Mouse (Mus musculus) limb, embryonic 13.5 days (tissue): ENCODE data around the gene Cnnm2. TPM values are rescaled to one million over a fixed set of nuclear protein-coding genes. Genes with fewer than 3 reads are reported as not detected.

Experiments
- ATAC-seq: fragments of 200-750 bp; cut with Nextera tagmentation; 2 replicates; pipeline ENCODE4 v1.8.0; 2017; ENCODE audit warnings: low read depth, moderate number of reproducible peaks, moderate TSS enrichment; ENCODE audit not compliant: low FRiP score
- H3K27ac ChIP-seq: fragments of 300-500 bp; sonication (generic); 2 replicates; pipeline ENCODE4 v1.5.1; 2015; ENCODE audit warnings: inconsistent platforms, mild to moderate bottlenecking, moderate library complexity
- H3K27me3 ChIP-seq: fragments of 300-500 bp; sonication (generic); 2 replicates; pipeline ENCODE4 v1.6.1; 2015; ENCODE audit warnings: mild to moderate bottlenecking, inconsistent platforms
- H3K36me3 ChIP-seq: fragments of 300-500 bp; sonication (generic); 2 replicates; pipeline ENCODE4 v1.6.1; 2015; ENCODE audit warnings: inconsistent platforms, mild to moderate bottlenecking, moderate library complexity
- H3K4me1 ChIP-seq: fragments of 300-500 bp; sonication (generic); 2 replicates; pipeline ENCODE4 v1.6.1; 2015; ENCODE audit warnings: inconsistent platforms
- H3K4me2 ChIP-seq: fragments of 300-500 bp; sonication (generic); replicated peaks from 2 replicates; pipeline ENCODE4 v1.6.1; 2015; ENCODE audit warnings: inconsistent platforms, mild to moderate bottlenecking, moderate library complexity
- H3K4me3 ChIP-seq: fragments of 300-500 bp; sonication (generic); 2 replicates; pipeline ENCODE4 v1.5.1; 2015; ENCODE audit warnings: moderate library complexity, mild to moderate bottlenecking, inconsistent platforms
- H3K9ac ChIP-seq: fragments of 300-500 bp; sonication (generic); 2 replicates; pipeline ENCODE4 v1.6.1; 2015; ENCODE audit warnings: mild to moderate bottlenecking, inconsistent platforms
- H3K9me3 ChIP-seq: fragments of 300-500 bp; sonication (generic); 2 replicates; pipeline ENCODE4 v1.6.1; 2016; ENCODE audit warnings: inconsistent platforms
- WGBS: fragments of 180-500 bp; shearing (Covaris S2); methylation state at CpG from one replicate; pipeline ENCODE4 v1.1.7; 2015; 5-methylcytosine and 5-hydroxymethylcytosine counted together
- polyA plus RNA-seq: library from polyadenylated mRNA; unstranded; fragments of >200 nt; fragmentation: Nextera tagmentation; extraction: Ambion mirVana; gene quantifications from 2 replicates; pipeline ENCODE4 v1.2.1, GENCODE M21; 2015

Gene Cnnm2
- polyA plus RNA-seq, 1 experiment from 2014 or later: 4.1 TPM

- no peak for ATAC-seq
- 0% methylated on average over 36 of the region's 36 CpGs for WGBS
Measured at GRCm38 (mm10) chr19:46761971-46762290, 535 bp downstream of the Cnnm2 start.

DNA sequence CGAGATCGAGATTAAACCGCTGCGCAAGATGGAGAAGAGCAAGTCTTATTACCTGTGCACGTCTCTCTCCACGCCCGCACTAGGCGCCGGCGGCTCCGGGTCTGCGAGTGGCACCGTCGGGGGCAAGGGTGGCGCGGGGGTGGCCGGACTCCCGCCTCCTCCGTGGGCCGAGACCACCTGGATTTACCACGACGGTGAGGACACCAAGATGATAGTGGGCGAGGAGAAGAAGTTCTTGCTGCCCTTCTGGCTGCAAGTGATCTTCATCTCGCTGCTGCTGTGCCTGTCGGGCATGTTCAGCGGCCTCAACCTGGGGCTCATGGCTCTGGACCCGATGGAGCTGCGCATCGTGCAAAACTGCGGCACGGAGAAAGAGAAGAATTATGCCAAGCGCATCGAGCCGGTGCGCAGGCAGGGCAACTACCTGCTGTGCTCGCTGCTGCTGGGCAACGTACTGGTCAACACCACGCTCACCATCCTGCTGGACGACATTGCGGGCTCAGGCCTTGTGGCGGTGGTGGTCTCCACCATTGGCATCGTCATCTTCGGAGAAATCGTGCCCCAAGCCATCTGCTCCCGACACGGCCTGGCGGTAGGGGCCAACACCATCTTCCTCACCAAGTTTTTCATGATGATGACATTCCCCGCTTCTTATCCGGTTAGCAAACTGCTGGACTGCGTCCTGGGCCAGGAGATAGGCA is 1.0 kb downstream of the Cnnm2 start:
- Histone ChIP-seq H3K4me2 (peak overlapping the region; percentile 100), H3K27me3 (peaks cover 46% of the 10 kb centered on the region), H3K4me3 (peak overlapping the region; percentile 76), H3K36me3 (no peaks in the 10 kb centered on the region), H3K27ac (no peak overlapping the region), H3K9ac (peak overlapping the region; percentile 77), H3K4me1 (peaks cover 27% of the 10 kb centered on the region), H3K9me3 (no peaks in the 10 kb centered on the region)
- WGBS: under 1% methylated on average over 50 of the region's 50 CpGs
- ATAC-seq: no peak

More at GRCm38 (mm10) chr19:46761971-46762290, 535 bp downstream of the Cnnm2 start:
- Histone ChIP-seq H3K4me3 (peak overlapping the region; percentile 76), H3K36me3 (no peaks in the 10 kb centered on the region), H3K27me3 (peaks cover 48% of the 10 kb centered on the region), H3K9ac (peak overlapping the region; percentile 77), H3K4me2 (peak overlapping the region; percentile 100), H3K27ac (no peak overlapping the region), H3K9me3 (no peaks in the 10 kb centered on the region), H3K4me1 (peaks cover 27% of the 10 kb centered on the region)

GRCm38 (mm10) chr19:46762992-46763342 is 1.6 kb downstream of the Cnnm2 start:
- no peak for ATAC-seq
- 3% methylated on average over 19 of the region's 19 CpGs for WGBS
- Histone ChIP-seq H3K4me1 (peaks cover 27% of the 10 kb centered on the region), H3K36me3 (no peaks in the 10 kb centered on the region), H3K9me3 (no peaks in the 10 kb centered on the region), H3K27me3 (peaks cover 43% of the 10 kb centered on the region), H3K4me3 (peak overlapping the region; percentile 76), H3K9ac (peak overlapping the region; percentile 77), H3K4me2 (peak overlapping the region; percentile 100), H3K27ac (no peak overlapping the region)

- H3K27ac ChIP-seq: no peak overlapping the region
- no peak for ATAC-seq
- no peaks in the 10 kb centered on the region for H3K9me3 ChIP-seq
- 8% methylated on average over 7 of the region's 7 CpGs for WGBS
- no peaks in the 10 kb centered on the region for H3K36me3 ChIP-seq
- peak overlapping the region; percentile 100 for H3K4me2 ChIP-seq
- peak overlapping the region; percentile 76 for H3K4me3 ChIP-seq
- peak overlapping the region; percentile 77; the same call in 1 of the 2 replicates for H3K9ac ChIP-seq
- H3K4me1 ChIP-seq: peaks cover 27% of the 10 kb centered on the region
- H3K27me3 ChIP-seq: peaks cover 39% of the 10 kb centered on the region
Measured at GRCm38 (mm10) chr19:46763356-46763755, 2.0 kb downstream of the Cnnm2 start.

GRCm38 (mm10) chr19:46763932-46764762 is 2.8 kb downstream of the Cnnm2 start:
- Histone ChIP-seq H3K27me3 (peaks cover 32% of the 10 kb centered on the region), H3K36me3 (no peaks in the 10 kb centered on the region), H3K4me1 (peaks cover 27% of the 10 kb centered on the region), H3K4me2 (peak overlapping the region; percentile 100), H3K27ac (no peak overlapping the region), H3K9ac (no peak overlapping the region), H3K9me3 (no peaks in the 10 kb centered on the region), H3K4me3 (peak overlapping the region; percentile 76)
- WGBS: 68% methylated on average over 12 of the region's 12 CpGs
- no peak for ATAC-seq

DNA sequence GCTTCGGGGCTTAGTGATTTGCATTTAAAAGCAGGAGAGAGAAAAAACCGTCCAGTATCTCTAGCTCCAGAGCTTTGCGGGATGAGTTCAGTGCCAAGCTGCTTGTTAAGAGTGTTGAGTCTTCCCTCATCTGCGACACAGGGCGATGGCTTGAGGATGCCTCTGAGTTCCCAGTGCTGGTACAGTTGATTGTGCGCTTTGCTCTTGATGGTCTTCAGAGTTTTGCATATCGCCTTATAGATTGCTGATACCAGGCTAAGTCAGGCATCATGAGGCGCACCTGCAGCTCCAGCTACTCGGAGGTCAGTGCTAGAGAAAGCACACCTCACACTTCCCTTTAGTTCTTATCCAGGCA is 3.3 kb downstream of the Cnnm2 start:
- WGBS: 75% methylated on average over 9 of the region's 9 CpGs
- H3K36me3 ChIP-seq: no peaks in the 10 kb centered on the region
- peaks cover 32% of the 10 kb centered on the region for H3K27me3 ChIP-seq
- H3K27ac ChIP-seq: no peak overlapping the region
- no peaks in the 10 kb centered on the region for H3K9me3 ChIP-seq
- H3K4me1 ChIP-seq: peaks cover 27% of the 10 kb centered on the region
- H3K4me2 ChIP-seq: peak overlapping the region; percentile 100
- H3K9ac ChIP-seq: no peak overlapping the region
- peak overlapping the region; percentile 76; the same call in 1 of the 2 replicates for H3K4me3 ChIP-seq
- no peak for ATAC-seq

GRCm38 (mm10) chr19:46766125-46766524 is 4.7 kb downstream of the Cnnm2 start:
- Histone ChIP-seq H3K9ac (no peak overlapping the region), H3K4me2 (no peak overlapping the region), H3K9me3 (no peaks in the 10 kb centered on the region), H3K27me3 (peaks cover 32% of the 10 kb centered on the region), H3K4me1 (peaks cover 37% of the 10 kb centered on the region), H3K36me3 (no peaks in the 10 kb centered on the region), H3K27ac (no peak overlapping the region), H3K4me3 (no peak overlapping the region)
- no peak for ATAC-seq
- 69% methylated on average over 5 of the region's 5 CpGs for WGBS

GRCm38 (mm10) chr19:46769759-46770158 is 8.4 kb downstream of the Cnnm2 start:
- Histone ChIP-seq H3K9ac (no peak overlapping the region), H3K4me2 (no peak overlapping the region), H3K9me3 (no peaks in the 10 kb centered on the region), H3K4me1 (peaks cover 24% of the 10 kb centered on the region), H3K4me3 (no peak overlapping the region), H3K27ac (no peak overlapping the region), H3K36me3 (no peaks in the 10 kb centered on the region), H3K27me3 (peaks cover 5% of the 10 kb centered on the region)
- 87% methylated on average over 11 of the region's 11 CpGs for WGBS
- no peak for ATAC-seq

- Histone ChIP-seq H3K9me3 (no peaks in the 10 kb centered on the region), H3K4me3 (no peak overlapping the region), H3K4me2 (no peak overlapping the region), H3K9ac (no peak overlapping the region), H3K27ac (no peak overlapping the region), H3K27me3 (no peaks in the 10 kb centered on the region), H3K4me1 (peaks cover 23% of the 10 kb centered on the region), H3K36me3 (no peaks in the 10 kb centered on the region)
- WGBS: 41% methylated on average over 6 of the region's 6 CpGs
- no peak for ATAC-seq
Measured at GRCm38 (mm10) chr19:46771801-46772200, 10.4 kb downstream of the Cnnm2 start.

GRCm38 (mm10) chr19:46776391-46776790 is 15.0 kb downstream of the Cnnm2 start:
- ATAC-seq: no peak
- H3K36me3 ChIP-seq: no peaks in the 10 kb centered on the region
- H3K27me3 ChIP-seq: no peaks in the 10 kb centered on the region
- H3K9me3 ChIP-seq: no peaks in the 10 kb centered on the region
- no peak overlapping the region for H3K9ac ChIP-seq
- H3K4me3 ChIP-seq: no peak overlapping the region
- H3K4me1 ChIP-seq: peaks cover 10% of the 10 kb centered on the region
- no peak overlapping the region for H3K4me2 ChIP-seq
- WGBS: 53% methylated on average over 5 of the region's 5 CpGs
- no peak overlapping the region for H3K27ac ChIP-seq

DNA sequence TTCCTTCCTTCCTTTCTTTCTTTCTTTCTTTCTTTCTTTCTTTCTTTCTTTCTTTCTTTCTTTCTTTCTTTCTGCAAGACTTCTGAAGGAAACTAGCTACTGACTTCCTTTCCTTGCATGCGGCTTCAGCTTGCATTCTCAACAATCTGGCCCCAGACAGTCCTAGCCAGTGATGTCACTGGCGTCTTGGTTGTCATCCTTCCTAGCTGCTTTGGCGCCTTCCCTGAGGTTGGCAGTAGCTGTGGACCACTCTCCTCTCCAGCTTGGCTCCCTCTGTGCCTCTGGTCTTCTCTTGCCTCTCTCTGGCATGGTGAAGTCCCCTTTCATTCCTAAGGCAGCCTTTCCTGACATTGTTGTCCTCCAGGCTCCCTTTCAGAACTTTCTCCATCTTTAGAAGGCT is 15.5 kb downstream of the Cnnm2 start:
- Histone ChIP-seq H3K4me3 (no peak overlapping the region), H3K9ac (no peak overlapping the region), H3K4me1 (peaks cover 6% of the 10 kb centered on the region), H3K4me2 (no peak overlapping the region), H3K9me3 (no peaks in the 10 kb centered on the region), H3K27me3 (no peaks in the 10 kb centered on the region), H3K27ac (no peak overlapping the region), H3K36me3 (no peaks in the 10 kb centered on the region)
- no peak for ATAC-seq
- 81% methylated on average over 3 of the region's 3 CpGs for WGBS

DNA sequence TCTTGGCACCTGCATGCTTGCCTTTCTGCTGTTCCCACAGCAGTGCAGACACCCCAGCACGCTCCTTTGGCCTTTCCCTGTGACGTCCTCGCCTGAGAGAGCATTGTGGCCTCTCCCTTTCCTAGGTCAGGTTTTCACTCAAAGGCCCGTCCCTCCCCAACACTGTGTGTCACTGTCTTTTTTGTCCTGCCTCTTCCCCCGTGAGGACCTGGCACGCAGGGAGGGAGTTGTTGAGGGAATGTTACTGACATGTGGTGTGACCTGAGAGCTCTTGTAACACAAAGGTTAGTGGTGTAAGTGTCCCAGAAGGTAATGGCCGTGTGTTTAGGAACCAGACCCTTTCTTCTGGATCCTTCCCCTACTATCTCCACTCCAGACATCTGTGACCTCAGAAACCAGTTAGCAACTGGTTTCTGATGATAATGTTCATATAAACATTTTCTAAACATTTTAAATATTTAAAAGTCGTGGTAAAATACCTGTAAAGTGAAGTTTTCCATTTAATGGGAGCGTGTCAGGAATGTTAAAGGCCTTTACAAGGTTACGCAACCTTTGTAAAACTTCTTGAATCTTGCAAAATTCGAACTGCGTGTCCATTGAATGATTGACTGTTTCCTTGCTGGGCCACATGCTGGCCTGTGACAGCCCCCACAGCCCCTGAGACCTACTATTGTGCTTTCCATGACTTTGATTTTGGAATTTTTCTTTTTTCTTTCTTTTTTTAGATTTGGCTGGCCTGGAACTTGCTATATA is 16.7 kb downstream of the Cnnm2 start:
- H3K9ac ChIP-seq: no peak overlapping the region
- 59% methylated on average over 12 of the region's 12 CpGs for WGBS

More for the DNA sequence above, 16.7 kb downstream of the Cnnm2 start:
- H3K27ac ChIP-seq: no peak overlapping the region
- no peaks in the 10 kb centered on the region for H3K4me1 ChIP-seq
- no peaks in the 10 kb centered on the region for H3K27me3 ChIP-seq
- no peak overlapping the region for H3K4me3 ChIP-seq
- no peaks in the 10 kb centered on the region for H3K9me3 ChIP-seq
- H3K4me2 ChIP-seq: no peak overlapping the region
- no peak for ATAC-seq
- no peaks in the 10 kb centered on the region for H3K36me3 ChIP-seq
